Comparison of ENCODE assay signal across 25 mouse cellular contexts in the genomic region with DNA sequence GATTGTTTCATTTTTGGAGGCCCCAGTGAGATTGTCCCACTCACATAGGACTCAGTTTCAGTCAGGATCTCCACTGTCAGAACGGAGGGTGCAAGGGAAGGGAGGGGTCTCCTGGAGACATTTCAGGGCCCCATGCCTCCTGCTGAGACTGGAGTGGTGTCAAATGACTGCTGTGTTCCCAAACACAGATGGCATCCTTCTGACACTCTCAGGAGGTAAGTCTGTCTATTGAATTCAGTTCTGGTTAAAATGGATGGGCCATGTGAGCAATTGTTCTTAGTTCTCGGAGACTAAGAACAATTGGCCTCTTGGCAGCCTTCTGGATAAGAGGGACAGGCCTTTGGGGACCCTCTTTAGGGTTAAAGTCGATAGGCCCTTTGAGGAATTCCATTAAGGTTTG. TPM values are rescaled to one million over a fixed set of nuclear protein-coding genes. Genes with fewer than 3 reads are reported as not detected.
DNase-seq lines count a peak whose midpoint lies in the region; TF ChIP-seq lines count a peak whose summit lies in the region.
"Had no signal": no experiment of that assay in that cellular context is flagged by ENCODE, and none has a peak within 500 bp of the region (broad histone marks: within the 10 kb centered on the region; RNA-seq: fewer than 3 reads in every experiment).

No protein-coding gene starts in this region.

- intact Hi-C loops in heart, adult 2 months (cut with DNase I), result no loop called here

- no peak overlapping the region for H3K27ac ChIP-seq in heart, adult 2 months
- H3K27ac ChIP-seq: embryonic facial prominence, embryonic 10.5 days; embryonic facial prominence, embryonic 13.5 days; forebrain, embryonic 10.5 days; forebrain, embryonic 13.5 days; gastrocnemius, adult 2 months; heart, embryonic 10.5 days; heart, embryonic 13.5 days; hindbrain, embryonic 14.5 days; hindbrain, postnatal 0 days had no signal

- H3K9ac ChIP-seq in heart, adult 2 months (ENCODE audit: low read depth, low read length), result no peak overlapping the region
- H3K9ac ChIP-seq: embryonic facial prominence, embryonic 13.5 days; forebrain, embryonic 13.5 days; heart, embryonic 13.5 days; hindbrain, embryonic 14.5 days had no signal

- no peaks in the 10 kb centered on the region; the same call in 1 of the 2 replicates for H3K36me3 ChIP-seq in heart, adult 2 months (ENCODE audit: control insufficient read depth, insufficient read depth, low read length)
- H3K36me3 ChIP-seq: heart, embryonic 13.5 days had no signal

- H3K27me3 ChIP-seq in heart, adult 2 months (ENCODE audit: control insufficient read depth, insufficient read depth, low read length), result no peaks in the 10 kb centered on the region
- H3K27me3 ChIP-seq: embryonic facial prominence, embryonic 13.5 days; forebrain, embryonic 13.5 days; heart, embryonic 13.5 days had no signal

- 48% methylated on average over 3 of the region's 3 CpGs for WGBS in heart, adult 2 months

- no peak for TF ChIP-seq CTCF in heart, adult 2 months (IDR thresholded peaks at IDR 0.05)

- H3K4me3 ChIP-seq in heart, adult 2 months, result no peak overlapping the region
- H3K4me3 ChIP-seq: embryonic facial prominence, embryonic 10.5 days; embryonic facial prominence, embryonic 13.5 days; forebrain, embryonic 10.5 days; forebrain, embryonic 13.5 days; gastrocnemius, adult 2 months; heart, embryonic 10.5 days; heart, embryonic 13.5 days had no signal

- no peaks in the 10 kb centered on the region for H3K79me2 ChIP-seq in heart, adult 2 months (replicated peaks; ENCODE audit: control insufficient read depth, insufficient read depth, low read length)

- TF ChIP-seq EP300 in heart, adult 2 months (IDR thresholded peaks at IDR 0.05; ENCODE audit: insufficient read depth, low read depth, low read length), result no peak

- H3K4me1 ChIP-seq in heart, adult 2 months (ENCODE audit: control insufficient read depth, insufficient read depth, low read length), result no peaks in the 10 kb centered on the region; the same call in 1 of the 2 replicates
- H3K4me1 ChIP-seq: embryonic facial prominence, embryonic 13.5 days; forebrain, embryonic 13.5 days; heart, embryonic 10.5 days; heart, embryonic 13.5 days had no signal

- TF ChIP-seq POLR2A in heart, adult 2 months (IDR thresholded peaks at IDR 0.05; ENCODE audit: insufficient read depth, low read depth, low read length), result no peak

- peak; percentile 66 for DNase-seq in heart, adult 11 months
- no peak for DNase-seq in heart, adult 2 months
- DNase-seq in layer of hippocampus, adult 9-11 months, result peak; percentile 22
- no peak for DNase-seq in layer of hippocampus, postnatal 25 days (ENCODE audit: extremely low spot score in 1 of 2, low spot score in 1 of 2)
- peak; percentile 14 to 18 for DNase-seq in layer of hippocampus, postnatal 10 days (ENCODE audit: low spot score in 2 of 2)
- no peak for DNase-seq in frontal cortex, postnatal 10 days (ENCODE audit: low spot score in 2 of 2)
- DNase-seq: adrenal gland, adult 2 months; adrenal gland, postnatal 14 days; cerebellum, adult 18-20 months; cerebellum, adult 9-10 months; cerebellum, postnatal 36 days; embryo, embryonic 11 days; gastrocnemius, adult 2 months; gastrocnemius, postnatal 14 days; heart, adult 18-20 months; heart, postnatal 14 days; heart, postnatal 4 days had no signal

RNA-seq across cellular contexts. Expression of gene 4930402H24Rik, which starts 28.8 kb away (rescaled TPM):
- total RNA-seq in heart, adult 2 months (2021), result 10 to 100 TPM; 50.7 to 52.3 TPM
- 34.2 and 62.3 TPM in 2 replicates for polyA plus RNA-seq in heart, adult 2 months (2012; rRNA removed)
- 10 to 100 TPM; 72.2 to 80.0 TPM for total RNA-seq in layer of hippocampus, postnatal 25 days (2021)
- total RNA-seq in layer of hippocampus, postnatal 10 days (2021), result 10 to 100 TPM; 79.8 to 94.0 TPM

RNA-seq across cellular contexts. Expression of gene Atrn, which starts 28.9 kb away (rescaled TPM):
- total RNA-seq in heart, adult 2 months (2021), result 10 to 100 TPM; 23.8 to 24.0 TPM
- polyA plus RNA-seq in heart, adult 2 months (2012; rRNA removed), result 8.2 and 16.4 TPM in 2 replicates
- total RNA-seq in layer of hippocampus, postnatal 25 days (2021), result 100 to 1,000 TPM; 114 to 121 TPM
- 100 to 1,000 TPM; 103 TPM for total RNA-seq in layer of hippocampus, postnatal 10 days (2021)

Comparison
In these comparisons a context has a peak if more than half of its experiments do, and no peak if none do; other contexts are left out.
1. DNase-seq: peak in heart, adult 11 months (single experiment), layer of hippocampus, adult 9-11 months (single experiment) and layer of hippocampus, postnatal 10 days (2 of 2); none in heart, adult 2 months (0 of 2), layer of hippocampus, postnatal 25 days (0 of 2) and frontal cortex, postnatal 10 days (0 of 2).
2. RNA of gene Atrn, which starts 28.9 kb away (total RNA-seq): 114 to 121 TPM in layer of hippocampus, postnatal 25 days and 103 TPM in layer of hippocampus, postnatal 10 days; 23.8 to 24.0 TPM in heart, adult 2 months; every median in the first group is over 4 times any median in the second.